Mouse (Mus musculus) lung, postnatal 4 days (tissue): ENCODE measurements around the gene Sorbs1.
A peak's percentile ranks its signal among the peaks of the same experiment; 100 is the strongest.

ENCODE experiments used
- DNase-seq, 2 experiments: peaks; one replicate each; pipeline ENCODE4 v3.0.0; 2021

Gene Sorbs1

GRCm38 (mm10) chr19:40372679-40373078 is 140.9 kb downstream of the Sorbs1 start:
- DNase-seq = no peak

- no peak for DNase-seq
These were observed 141.7 kb downstream of the Sorbs1 start for GRCm38 (mm10) chr19:40371866-40372265.

- peak in 1 of 2 experiments; percentile 36 for DNase-seq
These were observed 143.4 kb downstream of the Sorbs1 start for GRCm38 (mm10) chr19:40369852-40370811.

GRCm38 (mm10) chr19:40368517-40368916 is 145.1 kb downstream of the Sorbs1 start:
- peak in 1 of 2 experiments; percentile 31 for DNase-seq

GRCm38 (mm10) chr19:40366163-40366941 is 147.2 kb downstream of the Sorbs1 start:
- peak; percentile 68 to 77 for DNase-seq

- peak; percentile 47 to 71 for DNase-seq
These were observed 148.4 kb downstream of the Sorbs1 start for GRCm38 (mm10) chr19:40365137-40365536.

- no peak for DNase-seq
These were observed 150.1 kb downstream of the Sorbs1 start for GRCm38 (mm10) chr19:40363447-40363846.

GRCm38 (mm10) chr19:40362203-40362865 is 151.2 kb downstream of the Sorbs1 start:
- DNase-seq = no peak

GRCm38 (mm10) chr19:40359712-40360394 is 153.7 kb downstream of the Sorbs1 start:
- DNase-seq = no peak

- DNase-seq = no peak
These were observed 156.8 kb downstream of the Sorbs1 start for GRCm38 (mm10) chr19:40356536-40357522.

GRCm38 (mm10) chr19:40355075-40355474 is 158.5 kb downstream of the Sorbs1 start:
- no peak for DNase-seq

GRCm38 (mm10) chr19:40352006-40352405 is 161.6 kb downstream of the Sorbs1 start:
- no peak for DNase-seq

- DNase-seq = no peak
These were observed 162.7 kb downstream of the Sorbs1 start for GRCm38 (mm10) chr19:40350835-40351234.

GRCm38 (mm10) chr19:40349713-40350671 is 163.6 kb downstream of the Sorbs1 start:
- DNase-seq = no peak

GRCm38 (mm10) chr19:40349281-40349680 is 164.3 kb downstream of the Sorbs1 start:
- DNase-seq = no peak

GRCm38 (mm10) chr19:40348652-40349051 is 164.9 kb downstream of the Sorbs1 start:
- DNase-seq = no peak

GRCm38 (mm10) chr19:40348175-40348574 is 165.4 kb downstream of the Sorbs1 start:
- no peak for DNase-seq

GRCm38 (mm10) chr19:40346908-40347307 is 166.7 kb downstream of the Sorbs1 start:
- DNase-seq = no peak

- no peak for DNase-seq
These were observed 167.2 kb downstream of the Sorbs1 start for GRCm38 (mm10) chr19:40346232-40346844.
